12 mouse cellular contexts compared by ENCODE assay signal in the genomic region with DNA sequence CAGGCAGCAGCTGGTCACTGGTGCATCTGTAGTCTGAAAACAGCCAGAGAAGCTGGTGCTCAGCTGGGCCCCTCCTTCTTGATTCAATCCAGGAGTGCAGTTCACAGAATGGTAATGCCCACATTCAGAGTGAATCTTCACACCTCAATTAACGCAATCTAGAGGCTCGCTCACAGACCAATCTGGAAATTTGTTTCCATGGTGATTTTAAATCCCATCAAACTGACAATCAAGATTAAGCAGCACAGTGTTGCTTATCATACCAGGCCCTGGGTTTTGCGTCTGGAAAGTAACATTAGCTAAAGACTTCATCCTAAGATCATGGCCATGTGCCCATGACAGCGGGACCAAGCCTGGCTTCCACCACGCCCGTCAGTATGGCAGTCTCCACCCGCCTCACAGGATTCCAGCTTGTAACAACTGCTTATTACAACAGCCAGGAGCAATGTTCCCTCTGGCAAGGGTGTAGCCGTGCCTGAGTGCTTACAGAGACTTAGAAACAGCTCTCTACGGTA.
DNase-seq lines count a peak whose midpoint lies in the region; ATAC-seq lines count a peak whose summit lies in the region.
"Had no signal": no experiment of that assay in that cellular context is flagged by ENCODE, and none has a peak within 500 bp of the region (broad histone marks: within the 10 kb centered on the region; RNA-seq: fewer than 3 reads in every experiment).

No protein-coding gene starts in this region.

- DNase-seq in right cerebral cortex, postnatal 10 days (ENCODE audit: low spot score in 2 of 2) = peak; percentile 37 to 52
- DNase-seq in right cerebral cortex, postnatal 14 days = no peak
- DNase-seq in layer of hippocampus, postnatal 10 days (ENCODE audit: low spot score in 2 of 2) = peak; percentile 27 to 34
- peak; percentile 30 for DNase-seq in retina, postnatal 1 day
- DNase-seq in spleen, postnatal 14 days (ENCODE audit: low spot score in 2 of 2) = no peak
- no peak for DNase-seq in adrenal gland, postnatal 25 days
- DNase-seq: kidney, adult 8-10 months; liver; lung, embryonic 14.5 days had no signal

- peaks cover 14% of the 10 kb centered on the region for H3K4me1 ChIP-seq in forebrain, embryonic 16.5 days (replicated peaks; ENCODE audit: control insufficient read depth, insufficient read depth, low read length)
- H3K4me1 ChIP-seq: stomach, embryonic 15.5 days had no signal

- no peak overlapping the region for H3K4me2 ChIP-seq in forebrain, embryonic 16.5 days (ENCODE audit: low read length)
- H3K4me2 ChIP-seq: lung, embryonic 14.5 days; stomach, embryonic 15.5 days had no signal

- no peaks in the 10 kb centered on the region for H3K36me3 ChIP-seq in forebrain, embryonic 16.5 days (ENCODE audit: control insufficient read depth, insufficient read depth)
- H3K36me3 ChIP-seq: stomach, embryonic 15.5 days had no signal

- 29% methylated on average over 9 of the region's 9 CpGs for WGBS in forebrain, embryonic 16.5 days

- peak overlapping the region; percentile 70 for H3K27ac ChIP-seq in forebrain, embryonic 16.5 days (ENCODE audit: low read length)
- H3K27ac ChIP-seq: stomach, embryonic 15.5 days had no signal

- H3K9ac ChIP-seq in forebrain, embryonic 16.5 days (replicated peaks; ENCODE audit: low read depth, low read length) = no peak overlapping the region
- H3K9ac ChIP-seq: lung, embryonic 14.5 days; stomach, embryonic 15.5 days had no signal

- H3K9me3 ChIP-seq in forebrain, embryonic 16.5 days (ENCODE audit: control insufficient read depth, low read length) = no peaks in the 10 kb centered on the region
- H3K9me3 ChIP-seq: stomach, embryonic 15.5 days had no signal

- H3K4me3 ChIP-seq in forebrain, embryonic 16.5 days (replicated peaks; ENCODE audit: low read length) = no peak overlapping the region
- H3K4me3 ChIP-seq: megakaryocyte, embryonic 14.5 days; stomach, embryonic 15.5 days had no signal

- peak; percentile 76 for ATAC-seq in forebrain, embryonic 16.5 days

- H3K27me3 ChIP-seq in forebrain, embryonic 16.5 days (replicated peaks; ENCODE audit: control insufficient read depth, insufficient read depth, low read length) = no peaks in the 10 kb centered on the region
- H3K27me3 ChIP-seq: stomach, embryonic 15.5 days had no signal

Comparison
In these comparisons a context has a peak if more than half of its experiments do, and no peak if none do; other contexts are left out.
1. DNase-seq: peak in right cerebral cortex, postnatal 10 days (2 of 2), layer of hippocampus, postnatal 10 days (2 of 2) and retina, postnatal 1 day (single experiment); none in right cerebral cortex, postnatal 14 days (single experiment), spleen, postnatal 14 days (0 of 2) and adrenal gland, postnatal 25 days (single experiment).